Mouse (Mus musculus) kidney, postnatal 10 days (tissue): ENCODE data around the gene Eme1.

Experiments
- DNase-seq: peaks from one replicate; pipeline ENCODE4 v3.0.0; 2021; ENCODE audit warnings: mixed read lengths

The Eme1 gene

GRCm38 (mm10) chr11:94644461-94645219 lies 9.1 kb downstream of the Eme1 start:
- DNase-seq, result no peak

- DNase-seq, result peak; percentile 49
Observed at GRCm38 (mm10) chr11:94634431-94634830, 19.3 kb downstream of the Eme1 start.

GRCm38 (mm10) chr11:94632988-94633387 lies 20.8 kb downstream of the Eme1 start:
- DNase-seq, result no peak

- DNase-seq, result no peak
Observed at GRCm38 (mm10) chr11:94631969-94632368, 21.8 kb downstream of the Eme1 start.

GRCm38 (mm10) chr11:94630199-94631011 lies 23.4 kb downstream of the Eme1 start:
- peak; percentile 45 for DNase-seq

- no peak for DNase-seq
Observed at GRCm38 (mm10) chr11:94629884-94630198, 23.9 kb downstream of the Eme1 start.

- DNase-seq, result peak; percentile 96
Observed at GRCm38 (mm10) chr11:94629199-94629883, 24.4 kb downstream of the Eme1 start, which contains the start of gene Lrrc59. Gene Lrrc59 (plus strand): TSS chr11:94629767.

- no peak for DNase-seq
Observed at GRCm38 (mm10) chr11:94622162-94622561, 31.6 kb downstream of the Eme1 start.

GRCm38 (mm10) chr11:94621458-94621852 lies 32.3 kb downstream of the Eme1 start:
- no peak for DNase-seq

- DNase-seq, result no peak
Observed at GRCm38 (mm10) chr11:94620766-94621457, 32.9 kb downstream of the Eme1 start.

- no peak for DNase-seq
Observed at GRCm38 (mm10) chr11:94617646-94618045, 36.1 kb downstream of the Eme1 start.

GRCm38 (mm10) chr11:94615494-94615893 lies 38.3 kb downstream of the Eme1 start:
- no peak for DNase-seq

GRCm38 (mm10) chr11:94614603-94615002 lies 39.2 kb downstream of the Eme1 start:
- DNase-seq, result no peak

- DNase-seq, result peak; percentile 53
Observed at GRCm38 (mm10) chr11:94610744-94611740, 42.7 kb downstream of the Eme1 start.

GRCm38 (mm10) chr11:94602356-94602955 lies 51.3 kb downstream of the Eme1 start:
- DNase-seq, result no peak

GRCm38 (mm10) chr11:94601321-94602281 lies 52.2 kb downstream of the Eme1 start, which contains the start of gene Acsf2:
Gene Acsf2 (minus strand): TSS chr11:94601871.
- DNase-seq, result peak; percentile 93

GRCm38 (mm10) chr11:94600447-94600846 lies 53.3 kb downstream of the Eme1 start:
- DNase-seq, result no peak

GRCm38 (mm10) chr11:94598437-94599120 lies 55.2 kb downstream of the Eme1 start:
- peak; percentile 33 for DNase-seq

- DNase-seq, result peak; percentile 80
Observed at GRCm38 (mm10) chr11:94597319-94597718, 56.4 kb downstream of the Eme1 start.
